Mouse (Mus musculus): ENCODE measurements at regions not wholly inside any gene's neighbourhood (a gene's known extent, or its start where the extent isn't known, plus 50 kb on each side); places are given as distances from the start of the nearest gene placed in this dataset.
A peak's percentile ranks its signal among the peaks of the same experiment; 100 is the strongest.

DNA sequence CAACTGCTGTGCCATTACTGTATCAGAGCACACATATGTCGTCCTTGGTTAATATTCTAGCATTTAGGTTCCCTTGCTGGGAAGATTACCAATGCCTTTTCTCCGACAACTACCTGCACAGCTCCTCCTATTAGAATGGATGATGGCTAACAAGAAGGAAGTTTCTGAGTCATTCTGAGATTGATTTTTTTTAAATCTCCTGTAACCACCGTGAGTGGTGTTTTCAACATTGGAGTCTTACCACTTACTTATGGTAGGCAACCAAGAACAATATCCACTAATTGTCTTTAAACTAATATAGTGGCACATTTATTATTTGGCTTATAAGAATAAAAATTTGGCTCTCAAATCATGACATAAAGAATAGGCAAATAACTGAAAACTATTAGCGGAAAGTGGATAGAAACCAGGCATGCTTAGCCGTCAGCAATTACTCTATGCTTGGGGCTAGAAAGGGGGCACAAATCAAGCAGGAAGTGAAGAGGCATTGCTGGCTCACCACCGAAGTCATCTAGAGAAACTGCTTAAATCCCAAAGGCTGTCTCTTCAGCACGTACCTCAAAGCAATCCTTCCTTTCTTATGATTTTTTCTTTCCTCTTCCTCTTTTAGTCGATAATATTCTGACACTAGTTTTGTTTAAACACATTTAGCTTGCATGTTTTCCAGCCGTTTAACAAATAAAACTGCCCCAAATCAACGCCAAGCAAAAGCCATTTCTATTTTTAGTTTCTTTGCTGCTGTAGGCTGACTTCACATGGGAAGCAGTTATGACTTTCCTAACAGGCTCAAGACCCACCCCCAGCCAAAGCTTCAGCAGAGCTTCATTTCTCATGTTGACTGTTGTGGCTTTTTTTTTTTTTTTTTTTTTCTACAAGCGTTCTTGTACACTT, 484.8 kb upstream of the Gm7489 start:
- Histone ChIP-seq H3K4me3 (no peak overlapping the region; the same call in 1 of the 2 replicates), H3K4me2 (peak overlapping the region; percentile 32), H3K36me3 (no peaks in the 10 kb centered on the region), H3K4me1 (no peaks in the 10 kb centered on the region), H3K9ac (no peak overlapping the region), H3K9me3 (no peaks in the 10 kb centered on the region), H3K27me3 (replicated peaks) (no peaks in the 10 kb centered on the region), H3K27ac (replicated peaks) (0 out of 2 replicates have a peak overlapping the region, but pooled peaks have one; percentile 13)
- no peak for ATAC-seq (ENCODE audit: extremely low read depth, insufficient number of reproducible peaks, low FRiP score, low TSS enrichment)
- WGBS: 56% methylated on average over 11 of the region's 11 CpGs

DNA sequence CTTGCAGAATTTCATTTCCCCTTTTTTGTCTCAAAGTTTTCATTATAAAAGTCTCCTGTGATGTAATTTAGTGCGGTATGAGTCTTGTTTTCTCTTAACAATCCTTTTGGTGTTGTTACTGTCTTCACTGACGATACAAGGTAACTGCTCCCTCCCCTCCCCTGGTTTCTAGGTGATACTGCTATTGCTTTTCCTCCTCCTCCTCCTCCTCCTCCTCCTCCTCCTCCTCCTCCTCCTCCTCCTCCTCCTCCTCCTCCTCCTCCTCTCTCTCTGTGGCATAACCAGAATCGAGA, 484.2 kb upstream of the Gm7489 start:
- H3K9me3 ChIP-seq: no peaks in the 10 kb centered on the region
- no peaks in the 10 kb centered on the region for H3K27me3 ChIP-seq (replicated peaks)
- ATAC-seq (ENCODE audit: extremely low read depth, insufficient number of reproducible peaks, low FRiP score, low TSS enrichment): no peak
- H3K27ac ChIP-seq (replicated peaks): 0 out of 2 replicates have a peak overlapping the region, but pooled peaks have one; percentile 13
- 63% methylated on average over 2 of the region's 3 CpGs for WGBS
- no peak overlapping the region for H3K4me3 ChIP-seq
- no peaks in the 10 kb centered on the region for H3K36me3 ChIP-seq
- no peak overlapping the region for H3K9ac ChIP-seq
- H3K4me1 ChIP-seq: no peaks in the 10 kb centered on the region
- no peak overlapping the region; the same call in 1 of the 2 replicates for H3K4me2 ChIP-seq
